Mouse (Mus musculus) heart, adult 18-20 months (tissue): ENCODE results near the gene Cysltr2. TPM values are rescaled to one million over a fixed set of nuclear protein-coding genes. Genes with fewer than 3 reads are reported as not detected.
A peak's percentile ranks its signal among the peaks of the same experiment; 100 is the strongest.

Source experiments
- DNase-seq, 2 experiments: peaks; one replicate each; pipeline ENCODE4 v3.0.0; 2021 to 2022; ENCODE audit warnings: mixed read lengths in 1 of 2
- long read RNA-seq, 2 experiments: library from polyadenylated mRNA; stranded (forward); transcript quantifications; one replicate each; pipeline ENCODE4 v2.0.0; 2021
- total RNA-seq, 2 experiments: library from RNA; stranded (reverse); gene quantifications; 2 replicates each; pipeline ENCODE4 v1.2.3; 2021

Gene Cysltr2
- total RNA-seq = under 1 TPM in 1 of 2 experiments, not detected in 1; 0.72 TPM
- long read RNA-seq, experiment 1 = 0 reads
- long read RNA-seq, experiment 2 = 0 reads

- no peak for DNase-seq
Observed at GRCm38 (mm10) chr14:73048937-73049336, at the start of gene Cysltr2. Gene Cysltr2, minus strand, starts transcription at chr14:73049114.

GRCm38 (mm10) chr14:73094802-73095550 is 46.1 kb upstream of the Cysltr2 start:
- DNase-seq = no peak

- DNase-seq = no peak
Observed at GRCm38 (mm10) chr14:73092871-73093270, 44.0 kb upstream of the Cysltr2 start.

GRCm38 (mm10) chr14:73088224-73088623 is 39.3 kb upstream of the Cysltr2 start:
- DNase-seq = no peak

GRCm38 (mm10) chr14:73087746-73088145 is 38.8 kb upstream of the Cysltr2 start:
- DNase-seq = no peak

- no peak for DNase-seq
Observed at GRCm38 (mm10) chr14:73087247-73087646, 38.3 kb upstream of the Cysltr2 start.

GRCm38 (mm10) chr14:73086425-73086824 is 37.5 kb upstream of the Cysltr2 start:
- no peak for DNase-seq

GRCm38 (mm10) chr14:73083563-73083962 is 34.6 kb upstream of the Cysltr2 start:
- no peak for DNase-seq

GRCm38 (mm10) chr14:73064460-73064859 is 15.5 kb upstream of the Cysltr2 start:
- no peak for DNase-seq

- no peak for DNase-seq
Observed at GRCm38 (mm10) chr14:73058755-73059154, 9.8 kb upstream of the Cysltr2 start.

- peak; percentile 11 to 38 for DNase-seq
Observed at GRCm38 (mm10) chr14:73057764-73058163, 8.8 kb upstream of the Cysltr2 start.

GRCm38 (mm10) chr14:73056813-73057212 is 7.9 kb upstream of the Cysltr2 start:
- no peak for DNase-seq

GRCm38 (mm10) chr14:73045199-73045928 is 3.5 kb downstream of the Cysltr2 start:
- DNase-seq = no peak

- no peak for DNase-seq
Observed at GRCm38 (mm10) chr14:73041689-73042088, 7.2 kb downstream of the Cysltr2 start.

- DNase-seq = no peak
Observed at GRCm38 (mm10) chr14:73033290-73033689, 15.6 kb downstream of the Cysltr2 start.

- no peak for DNase-seq
Observed at GRCm38 (mm10) chr14:73031218-73031617, 17.7 kb downstream of the Cysltr2 start.

- DNase-seq = no peak
Observed at GRCm38 (mm10) chr14:73017272-73017671, 31.6 kb downstream of the Cysltr2 start.

- no peak for DNase-seq
Observed at GRCm38 (mm10) chr14:73015386-73015785, 33.5 kb downstream of the Cysltr2 start.

- no peak for DNase-seq
Observed at GRCm38 (mm10) chr14:73013723-73014544, 35.0 kb downstream of the Cysltr2 start.

- DNase-seq = no peak
Observed at GRCm38 (mm10) chr14:73001814-73002213, 47.1 kb downstream of the Cysltr2 start.

- DNase-seq = peak; percentile 63 to 85
Observed at GRCm38 (mm10) chr14:73000325-73000724, 48.6 kb downstream of the Cysltr2 start.

- DNase-seq = no peak
Observed at GRCm38 (mm10) chr14:72998111-72998510, 50.8 kb downstream of the Cysltr2 start.

GRCm38 (mm10) chr14:72986044-72986443 is 62.9 kb downstream of the Cysltr2 start:
- no peak for DNase-seq
